In the genomic region with DNA sequence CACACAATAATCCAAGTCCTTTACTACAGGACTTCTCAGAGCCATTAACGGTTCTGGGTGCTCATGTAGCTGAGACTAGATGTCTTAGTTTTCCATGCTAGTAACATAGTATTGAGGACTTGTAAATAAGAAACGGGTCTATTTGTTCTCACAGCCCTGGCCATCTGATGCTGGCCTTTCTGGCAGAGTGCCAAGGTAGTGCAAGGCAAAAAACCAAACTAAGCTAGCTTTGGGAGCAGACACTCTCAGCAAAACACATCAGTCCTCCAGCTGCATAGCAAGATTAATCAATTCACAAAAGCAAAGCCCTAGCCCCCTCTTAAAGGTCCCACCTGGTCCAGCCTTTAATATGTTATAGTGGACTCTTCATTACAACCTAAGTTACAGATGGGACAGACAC, we compare ENCODE assay signal across 8 mouse cellular contexts.
DNase-seq lines count a peak whose midpoint lies in the region; ATAC-seq and TF ChIP-seq lines count a peak whose summit lies in the region.
"Had no signal": no experiment of that assay in that cellular context is flagged by ENCODE, and none has a peak within 500 bp of the region (broad histone marks: within the 10 kb centered on the region; RNA-seq: fewer than 3 reads in every experiment).

No protein-coding gene starts in this region.

- no peak for ATAC-seq in frontal cortex, adult (ENCODE audit: low TSS enrichment)
- ATAC-seq in erythroid progenitor cell, adult 5-6 weeks (replicated peaks; ENCODE audit: low FRiP score, poor library complexity, severe bottlenecking): no peak

- DNase-seq in layer of hippocampus, adult 2 months (ENCODE audit: low spot score in 2 of 2): no peak
- DNase-seq in layer of hippocampus, adult 9-10 months (ENCODE audit: low spot score): no peak
- DNase-seq in adrenal gland, postnatal 36 days: peak; percentile 7 to 15
- DNase-seq in cerebellum, adult 9-11 months: peak; percentile 57
- peak; percentile 37 to 53 for DNase-seq in kidney, postnatal 4 days

- TF ChIP-seq CTCF in layer of hippocampus, adult 2 months (conservative IDR thresholded peaks at IDR 0.05): no peak

- H3K4me3 ChIP-seq in layer of hippocampus, adult 2 months: no peak overlapping the region
- H3K4me3 ChIP-seq: heart, embryonic 13.5 days had no signal

- H3K27ac ChIP-seq in layer of hippocampus, adult 2 months: peak overlapping the region; percentile 86
- H3K27ac ChIP-seq: heart, embryonic 13.5 days had no signal

Comparison
In these comparisons a context has a peak if more than half of its experiments do, and no peak if none do; other contexts are left out.
1. DNase-seq: peak in adrenal gland, postnatal 36 days (2 of 2), cerebellum, adult 9-11 months (single experiment) and kidney, postnatal 4 days (2 of 2); none in layer of hippocampus, adult 2 months (0 of 2) and layer of hippocampus, adult 9-10 months (single experiment).